Mouse (Mus musculus) spleen, adult 2 months (tissue): Measurements from ENCODE around the gene Ntrk2.

Experiments used
- CTCF ChIP-seq: fragments of 200-500 bp; IDR thresholded peaks from 2 replicates; pipeline ENCODE4 v1.5.1; 2011; ENCODE audit warnings: mild to moderate bottlenecking, inconsistent platforms; ENCODE audit not compliant: insufficient read depth, insufficient read length, insufficient replicate concordance; ENCODE audit errors: extremely low read depth
- POLR2A ChIP-seq: fragments of 200-500 bp; IDR thresholded peaks from 2 replicates; pipeline ENCODE4 v1.6.1; 2011; ENCODE audit warnings: low read depth, low read length, inconsistent platforms

- no peak for TF ChIP-seq CTCF
- no peak for TF ChIP-seq POLR2A
Measured at GRCm38 (mm10) chr13:59100086-59100485, 293.7 kb downstream of the Ntrk2 start.
